Mouse (Mus musculus) hindbrain, embryonic 12.5 days (tissue): ENCODE measurements around the gene Fam198a. TPM values are rescaled to one million over a fixed set of nuclear protein-coding genes. Genes with fewer than 3 reads are reported as not detected.

Experiments
- ATAC-seq: fragments of 200-750 bp; cut with Nextera tagmentation; 2 replicates; pipeline ENCODE4 v1.8.0; 2017; ENCODE audit warnings: moderate TSS enrichment; ENCODE audit not compliant: low FRiP score
- H3K27ac ChIP-seq: fragments of 300-500 bp; sonication (generic); 2 replicates; pipeline ENCODE4 v1.5.1; 2016; ENCODE audit warnings: mild to moderate bottlenecking
- H3K27me3 ChIP-seq: fragments of 300-500 bp; sonication (generic); 2 replicates; pipeline ENCODE4 v1.6.1; 2016; ENCODE audit warnings: mild to moderate bottlenecking
- H3K36me3 ChIP-seq: fragments of 300-500 bp; sonication (generic); 2 replicates; pipeline ENCODE4 v1.6.1; 2016; ENCODE audit warnings: mild to moderate bottlenecking
- H3K4me1 ChIP-seq: fragments of 300-500 bp; sonication (generic); 2 replicates; pipeline ENCODE4 v1.6.1; 2016
- H3K4me2 ChIP-seq: fragments of 300-500 bp; sonication (generic); replicated peaks from 2 replicates; pipeline ENCODE4 v1.6.1; 2016; ENCODE audit warnings: mild to moderate bottlenecking
- H3K4me3 ChIP-seq: fragments of 300-500 bp; sonication (generic); 2 replicates; pipeline ENCODE4 v1.5.1; 2016; ENCODE audit warnings: mild to moderate bottlenecking
- H3K9ac ChIP-seq: fragments of 300-500 bp; sonication (generic); 2 replicates; pipeline ENCODE4 v1.6.1; 2016; ENCODE audit warnings: mild to moderate bottlenecking, moderate library complexity
- H3K9me3 ChIP-seq: fragments of 300-500 bp; sonication (generic); replicated peaks from 2 replicates; pipeline ENCODE4 v1.6.1; 2016; ENCODE audit warnings: mild to moderate bottlenecking
- WGBS: fragments of 180-500 bp; shearing (Covaris S2); methylation state at CpG from one replicate; pipeline ENCODE4 v1.1.7; 2016; 5-methylcytosine and 5-hydroxymethylcytosine counted together
- polyA plus RNA-seq: library from polyadenylated mRNA; unstranded; fragments of >200 nt; fragmentation: Nextera tagmentation; extraction: Ambion mirVana; gene quantifications from 2 replicates; pipeline ENCODE4 v1.2.1, GENCODE M21; 2016

Fam198a gene
- polyA plus RNA-seq, 1 experiment from 2014 or later: 1.8 TPM

- 85% methylated on average over 11 of the region's 11 CpGs for WGBS
- Histone ChIP-seq H3K27ac (no peak overlapping the region), H3K4me3 (no peak overlapping the region), H3K27me3 (no peaks in the 10 kb centered on the region), H3K4me2 (no peak overlapping the region), H3K4me1 (peaks cover 23% of the 10 kb centered on the region), H3K9me3 (no peaks in the 10 kb centered on the region), H3K9ac (no peak overlapping the region), H3K36me3 (no peaks in the 10 kb centered on the region)
- ATAC-seq: no peak
Measured at GRCm38 (mm10) chr9:122027914-122028745, 77.3 kb downstream of the Fam198a start.

- H3K9me3 ChIP-seq: no peaks in the 10 kb centered on the region
- H3K9ac ChIP-seq: no peak overlapping the region
- H3K27me3 ChIP-seq: 0 out of 2 replicates have a peak, but pooled peaks cover 4% of the 10 kb centered on the region
- WGBS: 87% methylated on average over 7 of the region's 7 CpGs
- H3K36me3 ChIP-seq: no peaks in the 10 kb centered on the region
- peaks cover 23% of the 10 kb centered on the region for H3K4me1 ChIP-seq
- H3K4me2 ChIP-seq: no peak overlapping the region
- no peak for ATAC-seq
- H3K27ac ChIP-seq: no peak overlapping the region
- H3K4me3 ChIP-seq: no peak overlapping the region
Measured at GRCm38 (mm10) chr9:122029765-122030164, 79.0 kb downstream of the Fam198a start.

Other genes with a start within 250 kb of the Fam198a start
- gene Sec22c, start 245.5 kb upstream of the Fam198a start, polyA plus RNA-seq: 25.9 and 28.7 TPM in 2 replicates
- 103 and 130 TPM in 2 replicates for gene Ss18l2, start 240.7 kb upstream of the Fam198a start, polyA plus RNA-seq
- gene Nktr, start 231.8 kb upstream of the Fam198a start, polyA plus RNA-seq: 77.5 and 85.3 TPM in 2 replicates
- gene Zfp651, start 191.7 kb upstream of the Fam198a start, polyA plus RNA-seq: 11.6 and 12.4 TPM in 2 replicates
- gene Klhl40, start 173.4 kb upstream of the Fam198a start, polyA plus RNA-seq: 0.48 and 2.7 TPM in 2 replicates
- 0.13 and 0.15 TPM in 2 replicates for gene Hhatl, start 158.5 kb upstream of the Fam198a start, polyA plus RNA-seq
- 2.9 and 4.4 TPM in 2 replicates for gene Ccdc13, start 111.5 kb upstream of the Fam198a start, polyA plus RNA-seq
- gene Higd1a, start 92.6 kb upstream of the Fam198a start, polyA plus RNA-seq: 139 and 144 TPM in 2 replicates
- 1.2 and 1.3 TPM in 2 replicates for gene Ackr2, start 52.6 kb upstream of the Fam198a start, polyA plus RNA-seq
- not detected in 2 replicates for gene Cyp8b1, start 34.7 kb upstream of the Fam198a start, polyA plus RNA-seq
- 14.7 and 17.3 TPM in 2 replicates for gene Pomgnt2, start 46.1 kb downstream of the Fam198a start, polyA plus RNA-seq
- gene Snrk, start 166.3 kb downstream of the Fam198a start, polyA plus RNA-seq: 55.7 and 57.8 TPM in 2 replicates